Mouse (Mus musculus) heart, adult 11 months (tissue): ENCODE measurements at regions not wholly inside any gene's neighbourhood (a gene's known extent, or its start where the extent isn't known, plus 50 kb on each side); places are given as distances from the start of the nearest gene placed in this dataset.

Experiments used
- DNase-seq: peaks from one replicate; pipeline ENCODE4 v3.0.0; 2022

GRCm38 (mm10) chr11:34153749-34154525 is 54.0 kb downstream of the Foxi1 start:
- DNase-seq: no peak

- DNase-seq: peak; percentile 96
These were observed 51.1 kb upstream of the 4930469K13Rik start for GRCm38 (mm10) chr11:34149370-34149976.
